Mouse (Mus musculus) naive thymus-derived CD4-positive, alpha-beta T cell, adult 2 months (primary cell): ENCODE results near the gene Axdnd1.
A peak's percentile ranks its signal among the peaks of the same experiment; 100 is the strongest.

Experiments used
- DNase-seq: peaks from one replicate; pipeline ENCODE4 v3.0.0-alpha.2; 2011; ENCODE audit warnings: low read depth

The Axdnd1 gene

GRCm38 (mm10) chr1:156420671-156421297 is at the start of gene Axdnd1:
Axdnd1 (minus strand) TSS chr1:156421159.
- peak; percentile 96 for DNase-seq

DNA sequence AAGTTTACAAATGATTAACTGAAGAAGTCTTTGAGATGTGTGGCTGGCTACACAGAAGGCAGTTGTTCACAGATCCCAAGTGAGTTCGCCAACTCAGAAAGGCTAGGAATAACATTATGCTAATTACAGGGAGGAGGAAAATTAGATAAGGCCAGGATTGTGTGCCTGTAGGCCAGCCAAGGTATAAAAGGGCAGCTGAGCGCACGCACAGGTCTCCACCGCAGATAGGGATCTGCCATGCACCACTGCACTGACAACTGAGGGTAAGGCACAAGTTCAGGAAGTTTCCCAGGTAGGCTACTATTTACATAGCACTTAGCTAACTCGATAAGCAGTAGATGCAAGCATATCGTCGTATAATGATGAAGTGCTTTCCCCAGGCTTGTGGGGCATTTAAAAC is 49.6 kb upstream of the Axdnd1 start:
- no peak for DNase-seq

DNA sequence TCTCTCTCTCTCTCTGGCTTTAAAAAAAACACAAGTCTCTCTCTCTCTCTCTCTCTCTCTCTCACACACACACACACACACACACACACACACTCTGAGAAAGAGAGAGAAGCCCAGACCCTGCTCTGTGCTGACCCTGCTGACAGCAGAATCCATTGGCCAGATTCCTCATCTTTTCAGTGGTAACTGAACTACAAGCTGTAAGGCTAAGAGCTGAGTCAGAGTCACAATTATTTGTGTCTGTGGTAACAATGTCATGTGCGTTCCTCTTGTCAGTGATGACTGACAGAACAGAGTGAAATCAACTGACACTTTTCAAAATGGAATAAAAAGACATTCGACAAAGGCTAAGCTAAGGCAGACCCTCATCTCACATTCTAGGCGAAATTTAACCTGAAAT is 47.6 kb upstream of the Axdnd1 start:
- no peak for DNase-seq

GRCm38 (mm10) chr1:156467655-156468255 is 46.8 kb upstream of the Axdnd1 start:
- DNase-seq, result no peak

DNA sequence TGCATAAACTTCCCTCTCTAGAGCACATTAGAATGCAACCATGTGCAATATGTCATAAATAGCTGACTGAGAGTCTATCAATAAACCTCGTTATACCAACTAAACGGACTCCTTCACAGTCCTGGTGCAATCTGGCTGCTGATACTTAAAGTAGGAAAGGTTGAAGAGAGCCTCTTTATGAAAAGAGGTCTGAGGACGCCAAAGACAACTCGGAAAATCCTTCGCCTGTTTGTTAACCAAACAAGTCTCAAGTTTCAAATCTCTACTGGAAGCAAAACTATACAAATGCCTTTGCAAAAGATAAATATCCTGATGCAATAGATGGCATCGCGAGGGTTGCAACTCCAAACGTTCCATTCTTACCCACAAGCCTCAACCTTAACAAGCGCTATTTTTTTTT is 44.0 kb upstream of the Axdnd1 start:
- no peak for DNase-seq

DNA sequence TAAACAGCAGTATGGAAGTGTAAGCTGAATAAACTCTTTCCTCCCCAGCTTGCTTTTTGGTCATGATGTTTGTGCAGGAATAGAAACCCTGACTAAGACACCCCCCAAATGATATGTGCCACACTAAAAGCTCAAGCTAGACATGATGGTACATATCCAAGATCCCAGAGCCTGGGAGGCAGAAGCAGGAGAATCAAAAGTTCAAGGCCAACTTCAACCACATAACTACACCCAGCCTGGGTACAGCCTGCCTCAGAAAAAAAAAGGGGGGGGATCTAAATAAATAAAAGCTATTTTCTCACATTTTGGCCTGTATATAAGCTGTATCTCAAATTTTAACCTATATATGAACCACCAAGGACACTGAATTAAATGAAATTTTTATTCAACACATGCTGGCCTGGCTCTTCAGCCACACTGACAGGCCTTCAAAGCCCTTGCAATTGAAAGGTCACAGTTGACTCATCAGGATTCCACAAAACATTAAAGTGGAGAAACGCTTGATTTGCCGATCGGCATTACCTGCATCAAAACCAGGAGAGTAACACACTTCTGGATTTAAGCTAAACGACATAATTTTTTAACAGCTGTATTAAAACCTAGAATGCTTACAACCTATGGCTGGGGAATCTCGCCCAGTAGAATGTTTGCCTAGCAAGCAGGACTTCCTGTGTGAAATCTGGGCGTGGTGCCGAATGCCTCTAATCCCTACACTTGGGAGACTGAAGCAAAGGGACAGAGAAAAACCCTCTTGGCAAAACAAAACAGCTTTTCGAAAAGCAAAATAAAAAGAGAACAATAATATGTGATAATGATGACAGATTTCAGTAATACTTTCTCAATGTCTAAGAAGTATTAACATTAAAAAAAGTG is 43.3 kb upstream of the Axdnd1 start:
- no peak for DNase-seq

DNA sequence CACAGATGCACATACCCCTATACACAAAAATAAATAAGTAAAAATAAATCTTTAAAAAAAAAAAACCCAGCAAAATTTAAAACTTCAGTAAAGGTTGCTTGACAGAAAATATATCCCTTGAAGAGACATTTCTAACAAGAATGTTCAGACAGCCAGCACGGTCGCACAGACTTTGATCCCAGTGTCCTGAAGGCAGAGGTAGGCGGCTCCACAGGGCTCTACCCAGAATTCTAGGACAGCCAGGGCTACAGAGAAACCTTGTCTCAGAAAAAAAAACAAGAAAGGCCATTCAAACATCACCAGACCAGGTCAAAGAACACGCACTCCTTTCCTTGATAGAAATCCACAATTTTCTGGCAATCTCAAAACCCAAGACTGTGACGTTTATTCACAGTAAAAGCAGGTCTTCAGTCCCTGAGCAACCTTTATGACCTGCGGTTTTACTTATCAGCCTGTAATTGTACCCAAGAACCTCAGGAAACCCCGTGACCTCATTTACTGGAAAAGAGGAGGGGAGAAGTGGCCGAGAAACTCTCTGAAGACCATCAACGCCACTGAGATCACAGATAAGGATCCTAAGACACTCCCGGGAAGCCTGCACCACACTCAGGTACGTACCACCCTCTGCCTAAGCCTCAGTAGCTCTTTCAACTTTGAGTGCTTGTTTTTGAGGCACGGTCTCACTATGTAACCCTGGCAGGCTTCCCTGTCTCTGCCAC is 41.5 kb upstream of the Axdnd1 start:
- DNase-seq, result no peak

GRCm38 (mm10) chr1:156461036-156461435 is 40.1 kb upstream of the Axdnd1 start:
- no peak for DNase-seq

- DNase-seq, result no peak
Measured at GRCm38 (mm10) chr1:156460216-156460615, 39.3 kb upstream of the Axdnd1 start.

DNA sequence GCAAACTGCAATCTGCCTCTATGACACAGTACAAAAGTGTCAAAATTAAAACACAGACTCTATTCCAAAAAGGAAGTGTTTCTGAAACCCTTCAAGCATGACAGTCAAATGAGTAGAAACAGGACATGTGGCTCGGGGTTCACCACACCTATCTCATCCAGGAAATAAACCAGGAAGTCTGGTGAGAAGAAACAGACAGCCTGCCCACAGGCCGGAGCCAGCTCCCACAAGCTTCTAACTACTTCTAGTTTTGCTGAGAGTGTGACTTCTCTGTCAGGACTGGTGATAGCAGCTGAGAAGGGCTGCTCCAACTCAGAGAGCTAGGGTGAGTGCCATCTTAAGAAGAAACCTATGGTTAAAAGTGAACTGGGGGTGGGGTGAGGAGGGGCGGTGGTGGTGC is 38.7 kb upstream of the Axdnd1 start:
- DNase-seq, result peak; percentile 53

DNA sequence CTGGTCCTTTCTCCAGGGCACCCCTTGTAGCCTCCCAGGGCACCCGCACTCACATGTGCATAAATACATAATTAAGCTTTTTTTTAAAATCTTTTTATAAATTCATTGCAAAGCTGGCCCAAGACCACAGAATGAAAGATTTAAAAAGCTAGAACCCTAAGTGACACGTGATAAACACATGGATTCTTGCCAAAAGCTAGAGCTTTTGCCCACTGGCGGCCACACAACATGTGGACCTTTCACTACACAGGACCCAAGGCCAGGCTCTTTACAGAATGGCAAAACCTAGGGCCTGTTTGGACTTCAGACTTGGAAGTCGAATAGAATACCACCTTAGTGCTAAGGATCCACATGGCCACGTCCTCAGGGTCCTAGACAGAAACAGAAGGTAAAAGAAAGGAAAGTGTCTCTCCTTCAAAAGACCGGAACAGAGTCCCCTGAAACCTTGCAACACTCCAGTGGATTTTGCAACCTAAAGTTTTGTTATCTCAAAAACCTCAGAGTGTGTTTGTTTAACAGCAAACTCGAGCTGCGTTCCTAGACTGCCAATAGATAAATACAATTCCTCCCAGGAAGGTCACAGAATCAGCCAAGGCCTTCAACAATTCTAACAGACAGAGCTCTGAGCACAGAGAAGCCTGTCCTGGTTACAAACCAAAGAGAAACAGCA is 37.6 kb upstream of the Axdnd1 start:
- DNase-seq, result no peak

DNA sequence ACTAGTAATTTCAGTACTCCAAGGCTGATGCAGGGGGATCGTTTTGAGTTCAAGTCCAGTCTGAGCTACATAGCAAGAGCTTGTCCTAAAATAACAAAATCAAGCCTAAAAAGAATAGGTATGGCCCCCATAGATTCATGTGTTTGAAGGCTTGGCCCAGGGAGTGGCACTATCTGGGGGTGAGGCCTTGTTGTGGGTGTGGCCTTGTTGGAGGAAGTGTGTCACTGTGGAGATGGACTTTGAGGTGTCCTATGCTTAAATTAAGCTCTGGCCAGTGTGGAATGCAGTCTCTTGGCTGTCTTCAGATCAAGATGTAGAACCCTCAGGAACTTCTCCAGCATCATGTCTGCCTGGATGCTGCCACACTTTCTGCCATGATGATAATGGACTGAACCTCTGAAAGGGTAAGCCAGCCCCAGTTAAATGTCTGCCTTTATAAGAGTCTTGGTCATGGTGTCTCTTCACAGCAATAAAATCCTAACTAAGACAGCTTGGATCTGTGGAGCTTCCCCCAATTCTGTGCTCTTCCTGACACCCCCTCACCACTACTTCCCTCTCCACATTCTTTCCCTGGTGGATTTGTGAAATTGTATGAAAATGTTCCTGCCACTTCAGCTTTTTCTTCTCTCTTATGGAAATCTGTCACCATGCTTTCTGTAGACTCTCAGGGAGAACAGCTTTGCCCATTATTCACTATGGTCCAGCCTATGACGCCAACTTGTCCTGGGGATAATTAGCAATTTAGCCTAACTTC is 34.2 kb upstream of the Axdnd1 start:
- no peak for DNase-seq

DNA sequence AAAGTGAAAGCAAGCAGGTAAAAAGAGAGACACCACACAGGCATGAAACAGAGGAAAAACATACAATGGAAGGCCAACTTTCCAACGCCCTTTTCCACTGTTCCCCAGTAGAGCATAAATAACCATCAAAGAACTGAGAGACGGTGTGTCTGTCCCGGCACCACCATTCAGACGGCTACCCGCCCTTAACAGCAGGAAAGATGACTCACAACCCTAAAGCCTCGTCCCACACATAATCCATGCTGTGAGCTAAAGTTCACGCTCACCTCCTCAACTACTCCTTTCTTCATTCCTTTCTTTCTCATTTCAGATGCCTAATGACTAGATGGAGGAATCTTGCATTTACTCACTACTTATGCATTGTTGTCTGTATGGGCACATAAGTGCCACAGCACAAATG is 33.4 kb upstream of the Axdnd1 start:
- DNase-seq, result no peak

- DNase-seq, result no peak
Measured at GRCm38 (mm10) chr1:156453876-156454275, 32.9 kb upstream of the Axdnd1 start.

DNA sequence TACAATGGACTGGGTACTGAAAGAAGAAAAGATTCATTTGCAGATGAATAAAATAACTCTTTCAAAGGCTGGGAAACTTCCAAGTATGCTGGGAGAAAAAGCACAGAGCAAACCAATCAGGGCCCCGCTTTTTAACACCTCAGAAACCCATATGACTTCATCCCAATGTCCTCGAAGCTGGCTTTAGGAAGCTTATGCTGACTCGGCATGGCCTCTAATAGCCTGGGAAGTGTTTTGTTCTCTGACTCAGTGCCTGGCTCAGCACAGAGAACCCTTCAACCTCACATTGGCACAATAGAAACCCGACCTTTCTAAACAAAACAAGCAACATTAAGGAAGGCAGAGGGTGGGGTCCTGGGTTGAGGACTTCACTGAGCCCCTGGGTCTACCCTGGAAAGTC is 29.5 kb upstream of the Axdnd1 start:
- DNase-seq, result no peak

DNA sequence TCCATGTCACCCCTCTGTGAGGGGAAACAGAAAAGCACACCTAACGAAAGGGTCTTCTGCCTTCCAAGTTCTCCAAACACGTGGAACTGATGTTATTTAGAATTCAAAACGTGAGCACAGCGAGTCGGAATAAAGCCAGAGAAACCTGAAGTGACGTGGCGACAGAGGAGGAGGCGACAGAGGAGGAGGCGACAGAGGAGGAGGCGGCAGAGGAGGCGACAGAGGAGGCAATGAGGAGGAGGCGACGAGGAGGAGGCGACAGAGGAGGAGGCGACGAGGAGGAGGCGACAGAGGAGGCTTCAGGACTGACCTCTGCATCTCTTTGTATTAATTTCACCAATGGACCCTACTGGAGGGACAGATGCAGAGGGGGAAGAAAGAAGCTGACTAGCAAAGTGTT is 28.7 kb upstream of the Axdnd1 start:
- no peak for DNase-seq

GRCm38 (mm10) chr1:156449089-156449488 is 28.1 kb upstream of the Axdnd1 start:
- DNase-seq, result no peak

DNA sequence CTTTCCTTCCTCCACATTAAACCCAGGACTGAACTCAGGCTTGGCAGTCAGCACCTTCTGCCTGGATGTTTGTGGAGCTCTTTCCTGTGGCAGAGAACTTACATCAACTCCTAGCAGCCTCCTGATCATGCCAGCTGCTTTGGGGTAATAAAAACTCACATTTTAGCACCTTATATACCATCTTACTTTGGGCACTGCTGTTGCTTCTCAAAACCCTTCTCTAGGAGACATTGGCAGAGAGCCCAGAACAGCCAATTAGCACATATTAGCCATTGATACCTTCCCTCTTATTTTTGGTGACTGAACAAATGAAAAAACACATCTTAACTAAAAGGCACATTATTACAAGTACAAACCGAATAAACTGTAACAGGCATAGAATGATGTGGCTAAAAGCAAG is 24.1 kb upstream of the Axdnd1 start:
- DNase-seq, result no peak

GRCm38 (mm10) chr1:156442776-156443175 is 21.8 kb upstream of the Axdnd1 start:
- DNase-seq, result no peak

- no peak for DNase-seq
Measured at GRCm38 (mm10) chr1:156442266-156442665, 21.3 kb upstream of the Axdnd1 start.

DNA sequence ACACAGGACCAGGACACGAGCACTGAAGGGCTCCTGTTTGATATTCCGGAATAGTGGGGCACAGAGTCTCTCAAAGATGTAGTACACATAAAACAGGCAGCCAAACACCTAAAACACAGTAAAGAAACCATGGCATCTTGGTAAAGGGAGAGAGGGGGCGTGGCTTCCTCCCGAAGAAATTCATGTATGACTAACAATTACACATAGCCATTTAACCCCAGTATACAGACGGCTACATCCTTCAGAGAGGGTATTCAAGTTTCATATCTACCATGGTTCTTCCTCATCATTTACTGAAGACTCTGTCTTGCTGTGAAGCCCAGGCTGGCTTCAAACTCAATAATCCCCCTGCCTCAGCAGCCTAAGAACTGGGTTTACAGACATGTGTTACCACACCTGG is 16.8 kb upstream of the Axdnd1 start:
- no peak for DNase-seq
